In the genomic region with DNA sequence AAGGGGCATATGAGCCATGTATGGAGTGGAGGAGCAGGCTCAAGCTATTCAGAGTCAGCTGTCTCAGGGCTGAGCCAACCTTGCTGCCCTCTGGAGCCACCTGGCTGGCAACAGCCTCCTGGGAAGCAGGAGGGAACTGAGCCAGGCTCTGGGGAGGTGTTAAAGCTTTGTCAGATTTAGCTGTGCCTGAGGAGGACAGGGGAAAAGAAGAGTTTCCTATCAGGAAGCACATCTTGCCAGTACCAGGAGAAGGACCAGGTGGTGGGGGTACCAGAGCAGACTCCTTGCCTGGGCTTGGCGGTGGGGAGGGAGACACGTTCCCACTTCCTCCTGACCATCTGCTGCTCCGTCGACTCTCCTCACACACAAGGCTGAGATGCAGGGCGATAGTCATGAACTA, we compare ENCODE assay signal across 15 mouse cellular contexts. TPM values are rescaled to one million over a fixed set of nuclear protein-coding genes. Genes with fewer than 3 reads are reported as not detected.
A peak's percentile ranks its signal among the peaks of the same experiment; 100 is the strongest.
DNase-seq lines count a peak whose midpoint lies in the region; ATAC-seq and TF ChIP-seq lines count a peak whose summit lies in the region.
"Had no signal": no experiment of that assay in that cellular context is flagged by ENCODE, and none has a peak within 500 bp of the region (broad histone marks: within the 10 kb centered on the region; RNA-seq: fewer than 3 reads in every experiment).

No protein-coding gene starts in this region.

- 45% methylated on average over 5 of the region's 5 CpGs for WGBS in hindbrain, postnatal 0 days
- 59% methylated on average over 5 of the region's 5 CpGs for WGBS in neural tube, embryonic 14.5 days
- 69% methylated on average over 5 of the region's 5 CpGs for WGBS in lung, postnatal 0 days

- peak; percentile 60 for DNase-seq in layer of hippocampus, adult 9-11 months
- DNase-seq in layer of hippocampus, adult 11-12 months (ENCODE audit: low spot score) = no peak
- peak; percentile 86 to 89 for DNase-seq in cerebellum, postnatal 36 days
- DNase-seq in hindbrain, postnatal 0 days (ENCODE audit: low spot score) = peak; percentile 27
- no peak for DNase-seq in retina, embryonic 14.5 days (ENCODE audit: low spot score)
- no peak for DNase-seq in lung, postnatal 0 days (ENCODE audit: low spot score)
- DNase-seq in urinary bladder, postnatal 14 days (ENCODE audit: low spot score) = no peak

- peaks cover 27% of the 10 kb centered on the region for H3K4me1 ChIP-seq in hindbrain, postnatal 0 days (ENCODE audit: insufficient read depth, low read length)
- H3K4me1 ChIP-seq in neural tube, embryonic 14.5 days (ENCODE audit: control insufficient read depth, insufficient read depth, low read length) = peaks cover 20% of the 10 kb centered on the region
- 0 out of 2 replicates have a peak, but pooled peaks cover 4% of the 10 kb centered on the region for H3K4me1 ChIP-seq in lung, postnatal 0 days (ENCODE audit: insufficient read depth, low read depth, low read length)

- H3K9ac ChIP-seq in hindbrain, postnatal 0 days (replicated peaks; ENCODE audit: low read length) = no peak overlapping the region
- H3K9ac ChIP-seq in neural tube, embryonic 14.5 days (replicated peaks; ENCODE audit: low read depth, low read length) = 0 out of 2 replicates have a peak overlapping the region, but pooled peaks have one; percentile 28
- H3K9ac ChIP-seq in lung, postnatal 0 days (replicated peaks; ENCODE audit: low read depth) = no peak overlapping the region
- H3K9ac ChIP-seq: embryonic facial prominence, embryonic 13.5 days; liver, embryonic 14.5 days had no signal

- no peak for ATAC-seq in hindbrain, postnatal 0 days
- no peak for ATAC-seq in neural tube, embryonic 14.5 days (ENCODE audit: low read depth)
- no peak for ATAC-seq in lung, postnatal 0 days

- H3K27ac ChIP-seq in hindbrain, postnatal 0 days = peak overlapping the region; percentile 95; the same call in 1 of the 2 replicates
- H3K27ac ChIP-seq in neural tube, embryonic 14.5 days (ENCODE audit: low read depth, low read length) = no peak overlapping the region; the same call in 1 of the 2 replicates
- H3K27ac ChIP-seq in lung, postnatal 0 days (ENCODE audit: low read length) = no peak overlapping the region
- H3K27ac ChIP-seq: embryonic facial prominence, embryonic 13.5 days; liver, embryonic 14.5 days; stomach, postnatal 0 days had no signal

- H3K4me3 ChIP-seq in hindbrain, postnatal 0 days (ENCODE audit: low read length) = peak overlapping the region; percentile 71
- peak overlapping the region; percentile 81; the same call in 1 of the 2 replicates for H3K4me3 ChIP-seq in neural tube, embryonic 14.5 days (ENCODE audit: low read depth, low read length)
- H3K4me3 ChIP-seq in lung, postnatal 0 days (ENCODE audit: low read depth, low read length) = no peak overlapping the region
- H3K4me3 ChIP-seq: embryonic facial prominence, embryonic 13.5 days; megakaryocyte, embryonic 14.5 days had no signal

- no peaks in the 10 kb centered on the region for H3K27me3 ChIP-seq in hindbrain, postnatal 0 days (ENCODE audit: insufficient read depth, low read length)
- H3K27me3 ChIP-seq in neural tube, embryonic 14.5 days (ENCODE audit: control insufficient read depth, insufficient read depth, low read length) = no peaks in the 10 kb centered on the region
- peaks cover 30% of the 10 kb centered on the region for H3K27me3 ChIP-seq in lung, postnatal 0 days (replicated peaks; ENCODE audit: insufficient read depth, low read length)

- H3K9me3 ChIP-seq in hindbrain, postnatal 0 days (ENCODE audit: low read length) = no peaks in the 10 kb centered on the region
- no peaks in the 10 kb centered on the region for H3K9me3 ChIP-seq in neural tube, embryonic 14.5 days (ENCODE audit: control insufficient read depth, low read length)
- no peaks in the 10 kb centered on the region for H3K9me3 ChIP-seq in lung, postnatal 0 days (ENCODE audit: low read length)
- H3K9me3 ChIP-seq: embryonic facial prominence, embryonic 13.5 days; megakaryocyte, embryonic 14.5 days had no signal

- TF ChIP-seq EP300 in lung, postnatal 0 days (IDR thresholded peaks at IDR 0.05) = no peak

- H3K36me3 ChIP-seq in hindbrain, postnatal 0 days (ENCODE audit: insufficient read depth, low read length) = peaks cover 31% of the 10 kb centered on the region
- H3K36me3 ChIP-seq in neural tube, embryonic 14.5 days (ENCODE audit: control insufficient read depth, insufficient read depth, low read length) = peaks cover 26% of the 10 kb centered on the region
- H3K36me3 ChIP-seq in lung, postnatal 0 days (ENCODE audit: insufficient read depth, low read length) = no peaks in the 10 kb centered on the region

- TF ChIP-seq CTCF in hindbrain, postnatal 0 days (IDR thresholded peaks at IDR 0.05; ENCODE audit: low read depth) = no peak
- no peak for TF ChIP-seq CTCF in lung, postnatal 0 days (IDR thresholded peaks at IDR 0.05)

- peak overlapping the region; percentile 89 for H3K4me2 ChIP-seq in hindbrain, postnatal 0 days (ENCODE audit: low read depth, low read length)
- peak overlapping the region; percentile 96 for H3K4me2 ChIP-seq in neural tube, embryonic 14.5 days (ENCODE audit: low read depth, low read length)
- H3K4me2 ChIP-seq in lung, postnatal 0 days (replicated peaks; ENCODE audit: low read depth, low read length) = no peak overlapping the region
- H3K4me2 ChIP-seq: embryonic facial prominence, embryonic 13.5 days had no signal

RNA-seq across cellular contexts. Expression of gene Sept3, which starts 2.9 kb away (rescaled TPM):
- total RNA-seq in hindbrain, postnatal 0 days (2014; rRNA removed) = 393 and 404 TPM in 2 replicates
- polyA plus RNA-seq in hindbrain, postnatal 0 days (2015; fragmentation: Nextera tagmentation; extraction: Ambion mirVana) = 299 and 320 TPM in 2 replicates
- 395 and 439 TPM in 2 replicates for polyA plus RNA-seq in neural tube, embryonic 14.5 days (2014; fragmentation: Nextera tagmentation; extraction: Ambion mirVana)
- polyA plus RNA-seq in lung, postnatal 0 days (2015; fragmentation: Nextera tagmentation; extraction: Ambion mirVana) = 0.11 and 0.26 TPM in 2 replicates

RNA-seq across cellular contexts. Expression of gene Wbp2nl, which starts 21.2 kb away (rescaled TPM):
- 1.4 TPM in 1 of 2 replicates, not detected in the other for total RNA-seq in hindbrain, postnatal 0 days (2014; rRNA removed)
- polyA plus RNA-seq in hindbrain, postnatal 0 days (2015; fragmentation: Nextera tagmentation; extraction: Ambion mirVana) = 0.36 TPM in 1 of 2 replicates, not detected in the other
- polyA plus RNA-seq in neural tube, embryonic 14.5 days (2014; fragmentation: Nextera tagmentation; extraction: Ambion mirVana) = 0.28 TPM in 1 of 2 replicates, not detected in the other
- 0.19 TPM in 1 of 2 replicates, not detected in the other for polyA plus RNA-seq in lung, postnatal 0 days (2015; fragmentation: Nextera tagmentation; extraction: Ambion mirVana)
- total RNA-seq: layer of hippocampus, adult 8-10 months had no signal
- polyA plus RNA-seq: C2C12; embryonic facial prominence, embryonic 13.5 days had no signal

RNA-seq across cellular contexts. Expression of gene 1500009C09Rik, which starts 25.4 kb away (rescaled TPM):
- 116 and 127 TPM in 2 replicates for total RNA-seq in hindbrain, postnatal 0 days (2014; rRNA removed)
- polyA plus RNA-seq in hindbrain, postnatal 0 days (2015; fragmentation: Nextera tagmentation; extraction: Ambion mirVana) = 12.5 and 13.9 TPM in 2 replicates
- polyA plus RNA-seq in neural tube, embryonic 14.5 days (2014; fragmentation: Nextera tagmentation; extraction: Ambion mirVana) = 6.5 and 13.3 TPM in 2 replicates
- not detected in 2 replicates for polyA plus RNA-seq in lung, postnatal 0 days (2015; fragmentation: Nextera tagmentation; extraction: Ambion mirVana)
- total RNA-seq: granulocyte monocyte progenitor cell, adult 5-6 weeks had no signal
- polyA plus RNA-seq: C2C12 had no signal

RNA-seq across cellular contexts. Expression of gene Cenpm, which starts 33.0 kb away (rescaled TPM):
- 15.0 and 16.2 TPM in 2 replicates for total RNA-seq in hindbrain, postnatal 0 days (2014; rRNA removed)
- polyA plus RNA-seq in hindbrain, postnatal 0 days (2015; fragmentation: Nextera tagmentation; extraction: Ambion mirVana) = 23.0 and 27.6 TPM in 2 replicates
- polyA plus RNA-seq in neural tube, embryonic 14.5 days (2014; fragmentation: Nextera tagmentation; extraction: Ambion mirVana) = 11.2 and 12.0 TPM in 2 replicates
- 3.9 and 4.3 TPM in 2 replicates for polyA plus RNA-seq in lung, postnatal 0 days (2015; fragmentation: Nextera tagmentation; extraction: Ambion mirVana)

RNA-seq across cellular contexts. Expression of gene Tnfrsf13c, which starts 53.4 kb away (rescaled TPM):
- total RNA-seq in hindbrain, postnatal 0 days (2014; rRNA removed) = 0.29 and 5.6 TPM in 2 replicates
- polyA plus RNA-seq in hindbrain, postnatal 0 days (2015; fragmentation: Nextera tagmentation; extraction: Ambion mirVana) = 0.34 and 0.42 TPM in 2 replicates
- polyA plus RNA-seq in neural tube, embryonic 14.5 days (2014; fragmentation: Nextera tagmentation; extraction: Ambion mirVana) = 0.32 and 1.4 TPM in 2 replicates
- 0.07 and 0.49 TPM in 2 replicates for polyA plus RNA-seq in lung, postnatal 0 days (2015; fragmentation: Nextera tagmentation; extraction: Ambion mirVana)
- polyA plus RNA-seq: stomach, postnatal 0 days had no signal

Comparison
In these comparisons a context has a peak if more than half of its experiments do, and no peak if none do; other contexts are left out.
1. DNase-seq: peak in layer of hippocampus, adult 9-11 months (single experiment), cerebellum, postnatal 36 days (2 of 2) and hindbrain, postnatal 0 days (single experiment); none in layer of hippocampus, adult 11-12 months (single experiment), retina, embryonic 14.5 days (single experiment), lung, postnatal 0 days (single experiment) and urinary bladder, postnatal 14 days (single experiment).
2. RNA of gene Sept3, which starts 2.9 kb away (polyA plus RNA-seq): 395 to 439 TPM in neural tube, embryonic 14.5 days and 299 to 320 TPM in hindbrain, postnatal 0 days; 0.11 to 0.26 TPM in lung, postnatal 0 days; every median in the first group is over 100 times any median in the second.